Mouse (Mus musculus) lung, embryonic 16.5 days (tissue): ENCODE measurements around the gene Ap2s1. TPM values are rescaled to one million over a fixed set of nuclear protein-coding genes. Genes with fewer than 3 reads are reported as not detected.

Experiments
- ATAC-seq: fragments of 200-750 bp; cut with Nextera tagmentation; 2 replicates; pipeline ENCODE4 v1.8.0; 2017; ENCODE audit warnings: low read depth, mild to moderate bottlenecking, moderate library complexity
- H3K27ac ChIP-seq: fragments of 300-500 bp; sonication (generic); 2 replicates; pipeline ENCODE4 v1.5.1; 2014; ENCODE audit warnings: mild to moderate bottlenecking, control low read depth, low read length
- H3K27me3 ChIP-seq: fragments of 300-500 bp; sonication (generic); 2 replicates; pipeline ENCODE4 v1.6.1; 2014; ENCODE audit warnings: low read depth, low read length, mixed read lengths; ENCODE audit not compliant: control insufficient read depth, insufficient read depth
- H3K36me3 ChIP-seq: fragments of 300-500 bp; sonication (generic); 2 replicates; pipeline ENCODE4 v1.6.1; 2014; ENCODE audit warnings: low read length; ENCODE audit not compliant: control insufficient read depth, insufficient read depth
- H3K4me1 ChIP-seq: fragments of 300-500 bp; sonication (generic); replicated peaks from 2 replicates; pipeline ENCODE4 v1.6.1; 2014; ENCODE audit warnings: low read length, mixed read lengths; ENCODE audit not compliant: control insufficient read depth, insufficient read depth
- H3K4me2 ChIP-seq: fragments of 300-500 bp; sonication (generic); 2 replicates; pipeline ENCODE4 v1.6.1; 2014; ENCODE audit warnings: low read depth, low read length, control low read depth
- H3K4me3 ChIP-seq: fragments of 300-500 bp; sonication (generic); 2 replicates; pipeline ENCODE4 v1.5.1; 2014; ENCODE audit warnings: mild to moderate bottlenecking, low read length, control low read depth
- H3K9ac ChIP-seq: fragments of 300-500 bp; sonication (generic); 2 replicates; pipeline ENCODE4 v1.6.1; 2014; ENCODE audit warnings: low read length, control low read depth
- H3K9me3 ChIP-seq: fragments of 300-500 bp; sonication (generic); 2 replicates; pipeline ENCODE4 v1.6.1; 2016; ENCODE audit warnings: low read length; ENCODE audit not compliant: control insufficient read depth
- WGBS: fragments of 180-500 bp; shearing (Covaris S2); extraction: QIAGEN DNeasy Blood & Tissue Kit; methylation state at CpG from one replicate; pipeline ENCODE4 v1.1.7; 2014; 5-methylcytosine and 5-hydroxymethylcytosine counted together
- polyA plus RNA-seq: library from polyadenylated mRNA; unstranded; fragments of >200 nt; fragmentation: Nextera tagmentation; extraction: Ambion mirVana; gene quantifications from 2 replicates; pipeline ENCODE4 v1.2.1, GENCODE M21; 2015

Ap2s1 gene
- polyA plus RNA-seq, 1 experiment from 2014 or later: 275 TPM

- no peak overlapping the region for H3K4me2 ChIP-seq
- no peak overlapping the region for H3K4me3 ChIP-seq
- WGBS: 72% methylated on average over 4 of the region's 4 CpGs
- no peaks in the 10 kb centered on the region for H3K4me1 ChIP-seq
- peaks cover 24% of the 10 kb centered on the region for H3K36me3 ChIP-seq
- no peak overlapping the region for H3K27ac ChIP-seq
- no peaks in the 10 kb centered on the region for H3K27me3 ChIP-seq
- ATAC-seq: no peak
- H3K9ac ChIP-seq: no peak overlapping the region
- H3K9me3 ChIP-seq: no peaks in the 10 kb centered on the region
Observed at GRCm38 (mm10) chr7:16745373-16745772, 7.2 kb downstream of the Ap2s1 start.

- Histone ChIP-seq H3K27me3 (no peaks in the 10 kb centered on the region), H3K9me3 (no peaks in the 10 kb centered on the region), H3K9ac (no peak overlapping the region), H3K36me3 (peaks cover 24% of the 10 kb centered on the region), H3K27ac (no peak overlapping the region), H3K4me3 (no peak overlapping the region), H3K4me1 (no peaks in the 10 kb centered on the region), H3K4me2 (no peak overlapping the region)
- ATAC-seq: peak; percentile 56; the same call in 1 of the 2 replicates
- 58% methylated on average over 3 of the region's 3 CpGs for WGBS
Observed at GRCm38 (mm10) chr7:16746093-16746492, 7.9 kb downstream of the Ap2s1 start.

GRCm38 (mm10) chr7:16747656-16748055 is 9.4 kb downstream of the Ap2s1 start:
- WGBS: 87% methylated on average over 6 of the region's 6 CpGs

GRCm38 (mm10) chr7:16752016-16752415 is 13.8 kb downstream of the Ap2s1 start:
- H3K27me3 ChIP-seq: no peaks in the 10 kb centered on the region
- no peaks in the 10 kb centered on the region for H3K4me1 ChIP-seq
- no peak overlapping the region for H3K27ac ChIP-seq
- ATAC-seq: no peak
- H3K4me3 ChIP-seq: no peak overlapping the region
- H3K4me2 ChIP-seq: no peak overlapping the region
- H3K36me3 ChIP-seq: peaks cover 17% of the 10 kb centered on the region
- no peaks in the 10 kb centered on the region for H3K9me3 ChIP-seq
- WGBS: 72% methylated on average over 12 of the region's 12 CpGs
- no peak overlapping the region for H3K9ac ChIP-seq

More at GRCm38 (mm10) chr7:16747656-16748055, 9.4 kb downstream of the Ap2s1 start:
- Histone ChIP-seq H3K9me3 (no peaks in the 10 kb centered on the region), H3K9ac (no peak overlapping the region), H3K4me1 (no peaks in the 10 kb centered on the region), H3K27me3 (no peaks in the 10 kb centered on the region), H3K4me3 (no peak overlapping the region), H3K36me3 (peaks cover 24% of the 10 kb centered on the region), H3K4me2 (no peak overlapping the region), H3K27ac (no peak overlapping the region)
- no peak for ATAC-seq

GRCm38 (mm10) chr7:16755362-16756017 is 17.3 kb downstream of the Ap2s1 start:
- Histone ChIP-seq H3K27ac (peak overlapping the region; percentile 37; the same call in 1 of the 2 replicates), H3K4me3 (no peak overlapping the region), H3K27me3 (no peaks in the 10 kb centered on the region), H3K4me2 (no peak overlapping the region), H3K36me3 (no peaks in the 10 kb centered on the region), H3K9me3 (no peaks in the 10 kb centered on the region), H3K4me1 (peaks cover 5% of the 10 kb centered on the region), H3K9ac (no peak overlapping the region)
- ATAC-seq: peak; percentile 57
- WGBS: 27% methylated on average over 17 of the region's 17 CpGs

GRCm38 (mm10) chr7:16758872-16759574 is 20.8 kb downstream of the Ap2s1 start:
- Histone ChIP-seq H3K36me3 (no peaks in the 10 kb centered on the region), H3K4me2 (no peak overlapping the region), H3K4me1 (peaks cover 19% of the 10 kb centered on the region), H3K27me3 (no peaks in the 10 kb centered on the region), H3K27ac (no peak overlapping the region), H3K9ac (no peak overlapping the region), H3K9me3 (no peaks in the 10 kb centered on the region), H3K4me3 (no peak overlapping the region)
- ATAC-seq: no peak
- WGBS: 67% methylated on average over 10 of the region's 11 CpGs

- H3K9me3 ChIP-seq: no peaks in the 10 kb centered on the region
- no peak overlapping the region for H3K9ac ChIP-seq
- peak; percentile 35; the same call in 1 of the 2 replicates for ATAC-seq
- no peak overlapping the region for H3K4me3 ChIP-seq
- H3K27ac ChIP-seq: peak overlapping the region; percentile 50
- H3K36me3 ChIP-seq: no peaks in the 10 kb centered on the region
- no peaks in the 10 kb centered on the region for H3K27me3 ChIP-seq
- H3K4me1 ChIP-seq: peaks cover 19% of the 10 kb centered on the region
- H3K4me2 ChIP-seq: no peak overlapping the region
- WGBS: 17% methylated on average over 8 of the region's 8 CpGs
Observed at GRCm38 (mm10) chr7:16760292-16760691, 22.1 kb downstream of the Ap2s1 start.

- Histone ChIP-seq H3K4me3 (no peak overlapping the region), H3K36me3 (no peaks in the 10 kb centered on the region), H3K9me3 (no peaks in the 10 kb centered on the region), H3K27me3 (no peaks in the 10 kb centered on the region), H3K9ac (peak overlapping the region; percentile 27; the same call in 1 of the 2 replicates), H3K4me1 (peaks cover 19% of the 10 kb centered on the region), H3K27ac (peak overlapping the region; percentile 77), H3K4me2 (0 out of 2 replicates have a peak overlapping the region, but pooled peaks have one; percentile 5)
- WGBS: 23% methylated on average over 10 of the region's 10 CpGs
- peak; percentile 87 for ATAC-seq
Observed at GRCm38 (mm10) chr7:16761005-16761481, 22.8 kb downstream of the Ap2s1 start.

- Histone ChIP-seq H3K4me2 (no peak overlapping the region), H3K27ac (peak overlapping the region; percentile 69), H3K36me3 (no peaks in the 10 kb centered on the region), H3K4me3 (no peak overlapping the region), H3K4me1 (peaks cover 19% of the 10 kb centered on the region), H3K9me3 (no peaks in the 10 kb centered on the region), H3K27me3 (no peaks in the 10 kb centered on the region), H3K9ac (peak overlapping the region; percentile 35; the same call in 1 of the 2 replicates)
- ATAC-seq: no peak
- WGBS: 41% methylated on average over 5 of the region's 5 CpGs
Observed at GRCm38 (mm10) chr7:16761630-16762029, 23.4 kb downstream of the Ap2s1 start.
